Mouse (Mus musculus) heart, embryonic 13.5 days (tissue): Measurements from ENCODE around the gene Mrpl10. TPM values are rescaled to one million over a fixed set of nuclear protein-coding genes. Genes with fewer than 3 reads are reported as not detected.

ENCODE experiments used
- ATAC-seq: fragments of 200-750 bp; cut with Nextera tagmentation; 2 replicates; pipeline ENCODE4 v1.8.0; 2017; ENCODE audit warnings: moderate TSS enrichment; ENCODE audit not compliant: insufficient number of reproducible peaks, low FRiP score, low TSS enrichment; ENCODE audit errors: extremely low read depth
- H3K27ac ChIP-seq: fragments of 300-500 bp; sonication (generic); replicated peaks from 2 replicates; pipeline ENCODE4 v1.5.1; 2015; ENCODE audit warnings: moderate library complexity, mild to moderate bottlenecking, inconsistent platforms
- H3K27me3 ChIP-seq: fragments of 300-500 bp; sonication (generic); replicated peaks from 2 replicates; pipeline ENCODE4 v1.6.1; 2015; ENCODE audit warnings: mild to moderate bottlenecking, inconsistent platforms
- H3K36me3 ChIP-seq: fragments of 300-500 bp; sonication (generic); 2 replicates; pipeline ENCODE4 v1.6.1; 2015; ENCODE audit warnings: mild to moderate bottlenecking, inconsistent platforms
- H3K4me1 ChIP-seq: fragments of 300-500 bp; sonication (generic); 2 replicates; pipeline ENCODE4 v1.6.1; 2015; ENCODE audit warnings: inconsistent platforms
- H3K4me2 ChIP-seq: fragments of 300-500 bp; sonication (generic); 2 replicates; pipeline ENCODE4 v1.6.1; 2015; ENCODE audit warnings: inconsistent platforms, mild to moderate bottlenecking, moderate library complexity
- H3K4me3 ChIP-seq: fragments of 300-500 bp; sonication (generic); 2 replicates; pipeline ENCODE4 v1.5.1; 2015; ENCODE audit warnings: moderate library complexity, mild to moderate bottlenecking, inconsistent platforms
- H3K9ac ChIP-seq: fragments of 300-500 bp; sonication (generic); 2 replicates; pipeline ENCODE4 v1.6.1; 2015; ENCODE audit warnings: inconsistent platforms, mild to moderate bottlenecking, moderate library complexity
- H3K9me3 ChIP-seq: fragments of 300-500 bp; sonication (generic); 2 replicates; pipeline ENCODE4 v1.6.1; 2016; ENCODE audit warnings: inconsistent platforms
- WGBS: fragments of 180-500 bp; shearing (Covaris S2); methylation state at CpG from one replicate; pipeline ENCODE4 v1.1.7; 2015; ENCODE audit warnings: mixed read lengths; 5-methylcytosine and 5-hydroxymethylcytosine counted together
- polyA plus RNA-seq: library from polyadenylated mRNA; unstranded; fragments of >200 nt; fragmentation: Nextera tagmentation; extraction: Ambion mirVana; gene quantifications from 2 replicates; pipeline ENCODE4 v1.2.1, GENCODE M21; 2015

Gene Mrpl10
- polyA plus RNA-seq, 1 experiment from 2014 or later, result 67.5 TPM

DNA sequence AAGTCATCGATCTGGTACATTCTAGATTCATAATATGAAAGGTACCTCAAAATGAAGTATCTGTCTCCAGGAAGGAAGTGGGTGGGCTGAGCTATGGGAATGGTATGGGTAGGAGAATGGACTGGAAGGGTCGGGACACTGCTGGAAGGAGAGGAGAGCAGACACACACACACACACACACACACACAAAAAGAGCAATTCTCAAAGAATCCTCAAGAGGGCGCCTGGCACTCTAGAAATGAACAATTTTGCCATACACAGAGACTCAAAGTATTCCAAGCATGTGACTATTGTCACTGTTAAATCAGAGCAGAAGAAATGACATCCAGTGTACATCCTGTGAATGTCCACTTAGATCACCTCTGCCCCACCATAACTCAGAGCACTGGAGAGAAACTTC is 31.2 kb downstream of the Mrpl10 start:
- Histone ChIP-seq H3K36me3 (peaks cover 12% of the 10 kb centered on the region), H3K27me3 (no peaks in the 10 kb centered on the region), H3K4me2 (no peak overlapping the region), H3K9ac (no peak overlapping the region), H3K4me3 (no peak overlapping the region), H3K4me1 (peaks cover 21% of the 10 kb centered on the region), H3K27ac (no peak overlapping the region), H3K9me3 (no peaks in the 10 kb centered on the region)
- WGBS, result 29% methylated on average over 3 of the region's 3 CpGs
- no peak for ATAC-seq

DNA sequence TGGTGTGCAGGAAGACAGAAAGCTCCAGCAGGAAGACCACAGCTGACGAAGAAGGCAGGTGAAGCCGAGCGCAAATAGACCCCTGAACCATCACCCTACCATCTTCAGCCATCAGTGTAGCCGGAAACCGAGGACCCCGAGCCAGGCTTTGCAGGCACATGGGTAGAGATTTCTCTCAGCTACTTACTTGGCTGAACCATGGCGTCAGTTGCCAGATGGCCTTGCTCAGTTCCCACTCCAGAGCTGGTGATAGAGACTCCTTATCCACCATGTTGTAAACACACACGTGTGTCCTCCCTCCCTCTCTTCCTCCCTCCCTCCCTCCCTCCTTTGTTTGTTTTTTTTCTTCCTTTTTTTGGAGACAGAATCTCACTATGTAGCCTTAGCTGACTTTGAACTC is 32.9 kb downstream of the Mrpl10 start:
- H3K4me3 ChIP-seq, result no peak overlapping the region
- no peaks in the 10 kb centered on the region for H3K9me3 ChIP-seq
- no peaks in the 10 kb centered on the region for H3K27me3 ChIP-seq
- peaks cover 21% of the 10 kb centered on the region for H3K4me1 ChIP-seq
- H3K9ac ChIP-seq, result no peak overlapping the region
- WGBS, result 47% methylated on average over 8 of the region's 8 CpGs
- H3K27ac ChIP-seq, result no peak overlapping the region
- ATAC-seq, result no peak
- H3K36me3 ChIP-seq, result no peaks in the 10 kb centered on the region
- H3K4me2 ChIP-seq, result no peak overlapping the region

DNA sequence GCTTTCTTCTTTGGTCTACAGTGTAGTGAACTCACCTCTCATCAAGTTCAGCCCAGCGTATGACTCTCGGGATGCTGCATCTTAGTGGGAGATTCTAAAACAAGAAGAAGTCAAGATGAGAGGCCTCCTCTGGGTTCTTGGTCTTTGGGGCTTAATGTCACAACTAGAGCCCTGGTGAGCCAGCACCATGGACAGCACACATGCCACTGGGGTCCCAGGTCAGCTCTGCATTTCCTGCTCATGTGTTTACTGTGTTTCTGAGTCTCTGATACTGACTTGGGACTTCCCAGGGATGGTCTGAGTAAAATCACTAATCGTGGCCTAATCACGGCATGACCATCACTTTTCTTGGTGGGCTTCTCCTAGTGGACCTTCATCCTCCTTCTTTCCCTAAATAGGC is 37.4 kb downstream of the Mrpl10 start:
- peaks cover 22% of the 10 kb centered on the region for H3K27me3 ChIP-seq
- H3K36me3 ChIP-seq, result no peaks in the 10 kb centered on the region
- H3K4me3 ChIP-seq, result no peak overlapping the region
- H3K4me1 ChIP-seq, result peaks cover 8% of the 10 kb centered on the region
- ATAC-seq, result no peak
- H3K4me2 ChIP-seq, result no peak overlapping the region
- H3K27ac ChIP-seq, result no peak overlapping the region
- peaks cover 5% of the 10 kb centered on the region; the same call in 1 of the 2 replicates for H3K9me3 ChIP-seq
- H3K9ac ChIP-seq, result no peak overlapping the region
- 33% methylated on average over 4 of the region's 4 CpGs for WGBS

DNA sequence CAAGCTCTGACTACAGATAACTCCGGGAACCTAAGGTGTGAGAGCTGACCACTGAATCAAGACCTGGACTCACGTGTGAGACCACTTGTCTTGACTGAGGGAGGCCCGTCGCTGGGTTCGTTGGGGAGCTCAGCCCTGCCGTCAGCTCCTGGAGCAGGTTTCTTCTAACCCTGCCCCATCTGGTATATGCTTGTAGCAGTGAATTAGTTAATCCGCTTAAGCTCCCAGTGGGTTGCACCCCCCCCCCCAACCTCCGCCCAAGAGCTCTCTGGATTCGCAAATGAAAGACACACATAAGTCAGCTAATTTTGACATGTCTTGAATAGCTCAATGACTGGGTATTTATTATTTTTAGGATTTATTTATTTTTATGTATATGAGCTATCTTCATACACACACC is 38.9 kb downstream of the Mrpl10 start:
- H3K9me3 ChIP-seq, result peaks cover 5% of the 10 kb centered on the region; the same call in 1 of the 2 replicates
- no peak overlapping the region for H3K4me3 ChIP-seq
- peaks cover 34% of the 10 kb centered on the region for H3K27me3 ChIP-seq
- ATAC-seq, result no peak
- H3K4me2 ChIP-seq, result no peak overlapping the region
- H3K4me1 ChIP-seq, result peaks cover 13% of the 10 kb centered on the region
- no peaks in the 10 kb centered on the region for H3K36me3 ChIP-seq
- WGBS, result 20% methylated on average over 9 of the region's 9 CpGs
- no peak overlapping the region for H3K27ac ChIP-seq
- no peak overlapping the region for H3K9ac ChIP-seq

DNA sequence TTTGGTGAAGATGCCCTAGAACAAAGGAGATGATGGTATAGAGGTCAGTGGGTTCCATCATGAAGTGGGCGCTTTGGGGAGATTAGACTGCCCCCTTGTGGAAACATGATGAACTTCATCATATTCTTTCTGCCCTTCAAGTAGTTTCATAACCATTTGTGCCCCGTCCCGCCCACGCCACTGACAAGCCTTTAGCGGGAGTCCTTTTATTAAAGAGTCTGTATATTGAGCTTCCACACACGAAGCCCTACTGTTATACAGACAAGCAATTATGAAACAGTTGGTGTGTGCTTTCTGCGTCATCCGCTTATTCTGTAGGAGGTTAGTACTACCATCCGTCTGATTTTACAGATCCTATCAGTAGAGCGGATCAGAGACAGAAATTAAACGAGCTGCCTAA is 41.6 kb downstream of the Mrpl10 start:
- 36% methylated on average over 11 of the region's 11 CpGs for WGBS
- H3K36me3 ChIP-seq, result no peaks in the 10 kb centered on the region
- no peak overlapping the region for H3K27ac ChIP-seq
- H3K27me3 ChIP-seq, result peaks cover 36% of the 10 kb centered on the region
- H3K4me2 ChIP-seq, result peak overlapping the region; percentile 40
- H3K4me1 ChIP-seq, result peaks cover 13% of the 10 kb centered on the region
- peaks cover 5% of the 10 kb centered on the region; the same call in 1 of the 2 replicates for H3K9me3 ChIP-seq
- no peak for ATAC-seq
- no peak overlapping the region for H3K4me3 ChIP-seq
- H3K9ac ChIP-seq, result peak overlapping the region; percentile 20; the same call in 1 of the 2 replicates

DNA sequence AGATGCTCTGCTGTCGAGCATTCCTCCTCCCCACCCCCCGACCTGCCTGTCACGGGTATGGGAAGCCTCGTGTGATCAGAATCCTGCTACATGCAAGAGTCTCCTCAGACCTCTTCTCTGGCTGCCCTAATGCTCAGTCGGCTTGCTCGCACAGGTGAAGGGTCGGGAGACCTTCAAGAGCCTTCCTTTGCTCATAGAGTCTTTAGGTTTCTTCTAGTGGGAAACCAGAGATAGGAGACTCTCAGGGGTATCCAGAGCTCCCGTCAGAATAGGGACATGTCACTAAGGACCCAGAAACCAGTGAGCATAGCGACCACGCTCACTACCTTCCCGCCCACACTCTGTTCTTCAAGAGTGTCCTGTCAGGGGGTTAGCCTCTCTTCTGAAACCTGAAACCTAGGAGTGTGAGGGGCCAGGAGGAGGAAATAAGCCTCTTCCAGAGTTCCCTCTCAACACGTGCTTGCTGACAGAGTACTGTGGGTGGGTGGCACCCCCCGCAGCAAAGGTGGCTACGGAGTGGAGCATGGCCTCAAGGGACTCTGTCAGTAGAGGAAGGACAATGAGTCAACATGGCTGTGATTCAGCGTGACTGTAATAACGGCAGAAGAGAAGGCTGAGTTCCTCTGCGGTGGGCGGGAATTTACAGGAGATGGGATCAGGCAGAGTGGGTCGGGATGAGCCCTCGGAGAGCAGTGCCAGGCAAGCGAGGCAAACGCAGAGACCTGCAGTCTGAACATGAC is 42.2 kb downstream of the Mrpl10 start:
- 16% methylated on average over 22 of the region's 22 CpGs for WGBS
- Histone ChIP-seq H3K9ac (peak overlapping the region; percentile 20), H3K4me1 (peaks cover 13% of the 10 kb centered on the region), H3K9me3 (peaks cover 8% of the 10 kb centered on the region), H3K4me2 (peak overlapping the region; percentile 40), H3K27ac (no peak overlapping the region), H3K36me3 (no peaks in the 10 kb centered on the region), H3K4me3 (peak overlapping the region; percentile 8), H3K27me3 (peaks cover 36% of the 10 kb centered on the region)
- no peak for ATAC-seq

DNA sequence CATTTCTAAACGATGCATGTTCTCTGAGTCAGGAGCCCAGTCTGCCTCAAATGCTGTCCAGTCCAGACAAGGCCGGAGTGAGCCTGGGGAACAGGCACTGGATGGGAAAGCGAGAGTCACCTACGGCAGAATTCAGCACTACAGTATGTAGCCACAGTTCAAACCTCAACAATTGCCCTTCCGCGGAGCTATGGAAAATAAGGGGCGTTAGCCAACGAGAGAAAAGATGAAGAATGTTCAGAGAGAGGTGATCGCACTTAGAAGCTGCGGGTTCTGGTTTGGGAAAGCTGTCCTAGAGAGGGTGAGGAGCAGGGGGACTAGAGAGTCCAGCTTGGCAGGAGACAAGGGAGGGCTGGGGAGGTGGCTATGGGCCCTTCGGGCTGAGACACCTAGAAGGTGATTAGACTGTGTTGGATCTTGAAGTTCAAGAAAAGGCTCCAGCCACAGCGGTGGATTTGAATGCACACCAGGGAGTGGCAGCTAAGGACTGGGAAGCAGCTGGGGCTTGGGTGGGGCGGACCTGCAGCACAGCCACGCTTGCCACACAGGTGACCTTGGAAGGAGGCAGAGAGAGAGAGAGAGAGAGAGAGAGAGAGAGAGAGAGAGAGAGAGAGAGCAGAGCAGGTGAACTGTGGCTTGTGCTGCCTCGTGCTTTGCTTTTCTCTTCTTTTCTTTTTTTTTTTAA is 43.6 kb downstream of the Mrpl10 start:
- no peaks in the 10 kb centered on the region for H3K36me3 ChIP-seq
- peaks cover 13% of the 10 kb centered on the region for H3K4me1 ChIP-seq
- no peak overlapping the region for H3K4me3 ChIP-seq
- no peak overlapping the region for H3K4me2 ChIP-seq
- ATAC-seq, result no peak
- H3K27ac ChIP-seq, result no peak overlapping the region
- H3K27me3 ChIP-seq, result peaks cover 36% of the 10 kb centered on the region
- peaks cover 18% of the 10 kb centered on the region for H3K9me3 ChIP-seq
- WGBS, result 82% methylated on average over 15 of the region's 15 CpGs
- H3K9ac ChIP-seq, result no peak overlapping the region

DNA sequence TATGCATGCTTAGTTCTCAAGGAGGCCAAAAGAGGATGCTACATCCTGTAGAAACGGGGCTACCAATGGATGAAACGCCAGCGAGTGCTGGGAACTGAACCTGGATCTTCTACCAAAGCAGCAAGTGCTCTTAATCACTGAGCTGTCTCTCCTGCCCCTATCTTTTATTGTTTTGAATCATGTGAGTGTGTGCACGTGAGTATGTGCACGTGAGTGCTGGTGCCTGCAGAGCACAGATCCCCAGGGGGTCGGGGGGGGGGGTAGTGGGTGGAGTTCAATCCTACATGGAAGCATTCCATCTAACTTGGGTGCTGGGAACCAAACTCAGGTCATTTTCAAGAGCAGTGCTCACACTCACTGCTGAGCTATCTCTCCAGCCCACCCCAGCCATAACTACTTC is 45.0 kb downstream of the Mrpl10 start:
- 61% methylated on average over 6 of the region's 6 CpGs for WGBS

DNA sequence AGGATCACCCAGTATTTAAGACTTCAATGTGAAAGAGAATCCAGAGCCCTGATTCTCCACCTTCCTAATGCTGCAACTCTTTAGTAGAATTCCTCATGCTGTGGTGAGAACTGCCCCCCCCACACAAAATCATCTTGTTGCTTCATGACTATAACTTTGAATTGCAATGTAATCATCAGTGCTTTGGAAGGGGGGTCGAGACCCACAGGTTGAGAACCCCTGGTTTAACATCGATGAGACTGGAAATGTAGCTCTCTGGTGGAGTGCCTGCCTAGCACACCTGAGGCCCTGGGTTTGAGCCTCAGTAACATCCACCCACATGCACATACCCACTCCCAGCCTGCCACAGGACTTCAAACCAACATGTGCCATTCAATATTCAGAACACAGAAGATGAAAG is 53.2 kb downstream of the Mrpl10 start:
- peaks cover 78% of the 10 kb centered on the region for H3K27me3 ChIP-seq
- no peak for ATAC-seq

More for the DNA sequence above, 45.0 kb downstream of the Mrpl10 start:
- Histone ChIP-seq H3K4me2 (no peak overlapping the region), H3K36me3 (no peaks in the 10 kb centered on the region), H3K9ac (no peak overlapping the region), H3K27me3 (peaks cover 38% of the 10 kb centered on the region), H3K4me3 (no peak overlapping the region), H3K4me1 (peaks cover 13% of the 10 kb centered on the region), H3K27ac (no peak overlapping the region), H3K9me3 (peaks cover 16% of the 10 kb centered on the region)
- ATAC-seq, result no peak

DNA sequence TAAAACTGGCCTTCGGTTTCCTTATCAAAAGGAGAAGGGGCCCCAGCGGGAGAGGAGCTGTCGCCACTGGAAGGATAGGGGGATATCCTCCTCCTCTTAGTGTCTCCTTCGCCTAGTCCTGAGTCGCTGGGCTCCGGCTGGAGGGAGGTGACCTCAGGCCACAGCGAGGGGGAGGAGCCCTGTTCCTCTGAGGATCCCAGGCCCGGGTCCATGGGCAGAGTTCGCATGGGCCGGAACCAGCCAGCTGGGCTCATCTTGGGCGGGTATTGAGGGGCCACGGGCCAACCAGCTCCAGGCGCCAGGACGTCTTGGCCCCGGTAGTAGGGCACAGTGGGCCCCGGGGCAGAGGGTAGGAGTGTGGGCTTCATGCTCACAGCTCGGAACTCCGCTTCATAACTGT is 57.4 kb downstream of the Mrpl10 start:
- H3K9me3 ChIP-seq, result no peaks in the 10 kb centered on the region
- peaks cover 7% of the 10 kb centered on the region for H3K4me1 ChIP-seq
- no peak for ATAC-seq
- no peak overlapping the region for H3K27ac ChIP-seq
- peak overlapping the region; percentile 25 for H3K9ac ChIP-seq
- H3K4me3 ChIP-seq, result peak overlapping the region; percentile 22
- H3K36me3 ChIP-seq, result no peaks in the 10 kb centered on the region
- H3K27me3 ChIP-seq, result peaks cover 73% of the 10 kb centered on the region
- H3K4me2 ChIP-seq, result peak overlapping the region; percentile 50
- WGBS, result 13% methylated on average over 16 of the region's 18 CpGs

More for the DNA sequence above, 53.2 kb downstream of the Mrpl10 start:
- Histone ChIP-seq H3K9ac (no peak overlapping the region), H3K4me3 (no peak overlapping the region), H3K4me1 (peaks cover 7% of the 10 kb centered on the region), H3K4me2 (no peak overlapping the region), H3K36me3 (no peaks in the 10 kb centered on the region), H3K27ac (no peak overlapping the region), H3K9me3 (no peaks in the 10 kb centered on the region)
- 66% methylated on average over 2 of the region's 2 CpGs for WGBS
